Mouse (Mus musculus): ENCODE data around the gene Cbarp.
A peak's percentile ranks its signal among the peaks of the same experiment; 100 is the strongest.

The Cbarp gene

DNA sequence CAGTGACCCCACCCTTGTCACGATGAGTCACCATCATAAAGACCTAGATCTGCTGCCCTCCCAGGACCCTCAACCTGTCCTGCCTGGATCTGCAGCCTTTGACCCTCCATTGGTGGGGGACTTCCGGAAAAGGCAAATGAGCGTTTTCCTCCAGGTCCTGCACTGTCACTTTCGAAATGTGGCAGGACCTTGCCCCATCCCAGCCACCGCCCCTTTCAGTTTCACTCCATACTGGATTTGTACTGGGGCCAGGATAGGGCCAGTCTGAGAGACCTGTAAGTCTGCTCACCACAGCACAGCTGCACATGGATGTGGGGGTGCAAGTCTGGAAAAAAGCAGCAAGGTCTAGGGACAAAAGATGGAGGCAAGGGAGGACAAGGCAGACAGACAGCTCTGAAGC is 42.0 kb downstream of the Cbarp start:
- DNase-seq (ENCODE audit: low read depth, low spot score), result no peak

DNA sequence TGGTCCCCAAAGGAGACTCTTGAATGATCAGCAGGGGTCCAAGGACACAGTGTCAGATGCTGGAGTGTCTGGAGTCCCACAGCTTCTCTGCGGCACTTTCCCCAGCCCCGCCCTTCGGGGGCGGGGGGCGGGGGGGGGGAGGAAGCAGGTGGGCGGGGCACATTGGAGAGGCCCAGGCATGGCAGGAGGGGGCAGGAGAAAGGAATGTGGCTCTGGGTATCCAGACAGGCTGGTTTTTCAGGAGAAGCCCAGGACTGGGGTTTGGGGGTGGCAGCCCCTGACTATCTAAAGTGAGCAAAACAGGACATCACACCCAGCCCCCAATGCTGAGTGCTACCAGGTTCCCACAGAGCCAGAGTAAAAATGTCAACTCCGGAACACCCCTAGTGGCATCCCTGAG is 43.4 kb downstream of the Cbarp start:
- DNase-seq (ENCODE audit: low read depth, low spot score), result no peak

DNA sequence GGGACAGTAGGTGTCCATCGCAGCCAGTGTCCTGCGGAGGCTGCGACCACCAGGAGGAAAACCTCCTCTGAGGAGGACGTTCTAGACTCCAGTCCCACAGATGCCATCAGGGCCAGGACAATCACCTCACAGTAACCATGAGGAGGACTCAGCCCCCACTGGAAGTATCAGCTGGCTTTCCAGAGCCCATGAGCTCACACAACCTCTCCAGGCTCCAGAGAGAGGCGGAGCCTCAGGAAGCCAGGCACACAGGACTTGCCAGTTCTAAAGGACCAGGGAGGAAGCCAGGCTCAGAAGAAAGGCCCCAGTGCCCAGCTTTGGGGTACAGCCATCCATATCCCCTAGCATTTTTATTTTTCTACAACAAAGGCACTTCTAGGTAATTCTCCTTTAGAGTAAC is 45.1 kb downstream of the Cbarp start:
- DNase-seq (ENCODE audit: low read depth, low spot score), result no peak

DNA sequence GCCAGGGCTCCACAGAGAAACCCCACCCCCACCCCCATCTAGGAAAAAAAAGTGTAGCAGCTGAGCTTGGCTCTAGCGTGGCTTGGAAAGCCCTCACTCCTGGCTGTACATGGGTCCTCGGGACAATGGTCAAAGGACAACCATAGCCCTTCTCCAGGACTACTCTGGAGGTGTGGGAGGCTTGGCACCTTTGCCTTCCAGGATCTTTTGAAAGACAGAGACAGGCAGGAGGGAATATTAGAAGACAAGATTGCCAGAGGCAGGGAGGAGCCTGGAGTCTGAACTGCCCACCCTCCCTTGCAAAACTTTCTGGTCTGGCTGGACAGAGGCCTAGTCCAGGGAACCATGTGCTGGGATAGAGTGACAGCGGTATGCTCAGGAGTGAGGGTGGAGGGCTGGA is 46.0 kb downstream of the Cbarp start:
- no peak for DNase-seq (ENCODE audit: low read depth, low spot score)

DNA sequence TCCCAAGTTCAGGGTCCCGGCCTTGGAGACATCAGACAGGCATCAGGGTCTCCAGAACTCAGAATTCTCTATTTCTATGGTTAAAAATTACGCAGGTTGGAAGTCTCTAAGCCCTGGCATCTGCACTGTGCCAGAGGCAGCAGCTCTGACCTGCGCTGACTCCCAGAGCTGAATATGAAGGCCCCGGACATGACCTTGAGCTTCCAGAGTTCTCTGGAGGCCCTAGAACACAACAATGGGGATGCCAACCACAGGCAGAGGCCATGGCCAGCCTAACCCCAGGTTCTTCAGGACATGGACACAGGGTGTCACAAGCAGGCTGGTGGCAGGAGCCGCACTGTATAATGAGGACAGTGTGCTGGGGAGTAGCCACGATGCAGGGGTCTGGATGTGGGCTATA is 46.5 kb downstream of the Cbarp start:
- no peak for DNase-seq (ENCODE audit: low read depth, low spot score)

DNA sequence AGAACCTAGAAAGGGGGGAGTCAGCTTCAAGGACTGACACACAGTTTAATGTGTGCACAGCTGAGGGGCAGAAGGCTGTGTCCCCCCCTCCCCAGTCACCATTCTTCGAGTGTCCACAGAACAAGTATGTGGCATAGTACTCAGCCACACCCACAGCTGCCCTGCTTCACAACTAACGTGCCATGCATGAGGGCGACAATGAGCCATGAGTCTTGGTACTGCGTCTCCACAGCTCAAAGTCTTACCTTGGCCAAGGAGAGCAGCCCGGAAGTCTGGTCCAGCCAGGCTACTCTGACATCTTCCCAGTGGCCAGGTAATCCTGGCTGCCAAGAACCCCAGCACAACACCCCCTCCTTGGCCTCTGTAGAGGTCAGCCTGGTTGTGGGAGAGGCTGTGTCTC is 47.9 kb downstream of the Cbarp start:
- DNase-seq (ENCODE audit: low read depth, low spot score), result no peak

DNA sequence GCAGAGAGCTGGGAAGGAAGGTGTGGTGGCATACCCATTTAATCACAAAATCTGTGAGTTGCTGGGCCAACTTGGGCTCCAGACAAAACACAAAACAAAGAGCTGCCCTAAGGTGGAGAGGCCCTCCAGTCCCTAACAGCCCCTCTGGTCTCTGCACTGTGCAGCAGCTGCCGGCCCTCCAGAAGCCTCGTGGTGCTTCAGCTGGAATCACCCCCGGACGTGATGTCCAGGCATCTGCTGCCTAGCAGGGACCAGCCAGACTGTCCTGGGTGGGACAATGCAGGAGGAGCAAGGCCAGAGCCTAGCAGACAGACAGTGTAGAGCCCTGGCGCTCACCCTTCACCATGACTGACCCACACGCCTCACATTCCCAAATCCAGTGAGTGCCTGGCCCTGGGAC is 49.1 kb downstream of the Cbarp start:
- DNase-seq (ENCODE audit: low read depth, low spot score), result no peak

DNA sequence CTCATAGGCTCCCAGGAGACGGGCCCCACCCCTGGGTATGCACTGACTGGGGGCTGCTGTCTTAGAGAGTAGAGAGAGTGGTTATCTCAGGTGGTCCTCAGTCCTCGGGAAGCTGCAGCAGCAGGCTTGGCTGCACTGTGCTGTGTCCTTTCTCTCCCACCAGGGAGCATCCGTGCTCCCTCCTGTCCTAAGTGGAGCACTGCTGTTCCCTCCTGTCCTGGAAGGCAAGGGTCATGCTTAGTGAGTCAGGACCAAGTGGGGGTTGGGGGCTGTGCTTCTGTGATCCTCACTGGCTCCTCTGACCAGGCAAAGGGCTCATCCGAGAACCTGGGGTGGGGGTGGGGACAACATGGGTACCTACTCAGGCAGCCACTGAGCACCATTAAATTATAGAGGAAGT is 51.5 kb downstream of the Cbarp start:
- no peak for DNase-seq (ENCODE audit: low read depth, low spot score)

DNA sequence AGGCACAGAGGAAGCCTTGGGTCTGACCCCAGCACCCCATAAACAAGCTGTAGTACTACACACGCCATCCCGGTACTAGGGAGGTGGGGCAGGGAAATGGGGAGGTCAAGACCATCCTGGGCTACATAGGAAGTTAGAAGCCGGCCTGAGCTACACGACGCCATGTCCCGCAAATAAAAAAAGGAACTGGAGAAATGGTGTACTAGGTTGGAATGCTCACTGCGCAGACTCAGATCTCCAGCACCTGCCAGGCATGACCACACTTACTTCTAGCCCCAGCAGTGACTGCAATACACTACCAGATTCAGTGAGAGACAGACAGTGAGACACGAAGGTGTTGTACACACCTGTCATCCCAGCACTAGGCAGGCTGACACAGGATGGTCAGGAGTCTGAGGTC is 53.2 kb downstream of the Cbarp start:
- no peak for DNase-seq (ENCODE audit: low read depth, low spot score)

DNA sequence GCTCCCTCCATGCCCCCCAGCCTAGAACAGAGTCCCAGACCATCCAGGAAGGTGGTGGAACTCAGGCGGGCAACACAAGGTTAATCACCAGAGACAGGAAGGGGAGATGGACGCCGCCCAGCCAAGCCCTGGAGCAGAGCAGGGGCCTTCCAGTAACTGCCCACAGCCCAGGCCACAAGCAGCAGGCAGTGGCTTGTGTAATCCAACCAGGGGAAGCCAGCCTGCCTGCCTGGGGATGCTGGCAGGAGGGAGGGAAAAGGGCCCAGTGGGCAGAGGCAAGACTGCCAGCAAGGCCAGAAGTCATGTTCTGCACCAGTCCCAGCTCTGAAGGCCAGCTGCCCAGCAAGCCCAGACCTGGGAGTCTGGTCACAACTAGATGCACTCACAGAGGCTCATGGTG is 53.8 kb downstream of the Cbarp start:
- DNase-seq (ENCODE audit: low read depth, low spot score), result no peak

DNA sequence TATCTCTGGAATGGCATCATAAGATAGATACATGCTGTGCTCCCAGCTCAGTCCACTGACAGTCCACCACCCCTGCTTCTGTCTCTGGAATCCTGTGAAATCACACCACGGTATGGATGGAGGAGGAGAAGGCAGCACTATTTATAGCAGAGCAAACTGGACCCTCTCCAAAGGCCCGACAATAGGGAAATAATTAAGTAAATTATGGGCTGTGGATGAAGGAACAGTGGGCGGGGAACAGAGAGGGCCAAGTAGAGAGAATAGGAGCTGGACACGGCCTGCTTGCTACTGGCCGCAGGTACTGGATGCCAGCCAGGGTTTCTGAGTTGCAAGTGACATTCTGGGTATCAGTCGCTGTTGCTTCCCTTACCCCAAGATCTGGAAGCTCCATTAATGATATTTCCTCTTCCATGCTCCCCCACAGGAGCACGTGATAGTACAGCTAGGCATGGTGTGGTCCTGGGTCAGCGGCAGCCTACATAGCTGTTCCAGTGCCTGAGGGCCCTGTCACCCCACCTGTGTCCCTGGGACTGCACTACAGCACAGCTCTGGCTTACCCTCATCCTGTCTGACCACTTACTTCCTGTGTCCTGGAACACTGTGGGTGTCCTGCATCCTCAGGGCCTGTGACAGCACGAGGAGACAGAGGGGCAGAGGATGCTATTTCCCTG is 55.7 kb downstream of the Cbarp start:
- DNase-seq (ENCODE audit: low read depth, low spot score), result no peak

DNA sequence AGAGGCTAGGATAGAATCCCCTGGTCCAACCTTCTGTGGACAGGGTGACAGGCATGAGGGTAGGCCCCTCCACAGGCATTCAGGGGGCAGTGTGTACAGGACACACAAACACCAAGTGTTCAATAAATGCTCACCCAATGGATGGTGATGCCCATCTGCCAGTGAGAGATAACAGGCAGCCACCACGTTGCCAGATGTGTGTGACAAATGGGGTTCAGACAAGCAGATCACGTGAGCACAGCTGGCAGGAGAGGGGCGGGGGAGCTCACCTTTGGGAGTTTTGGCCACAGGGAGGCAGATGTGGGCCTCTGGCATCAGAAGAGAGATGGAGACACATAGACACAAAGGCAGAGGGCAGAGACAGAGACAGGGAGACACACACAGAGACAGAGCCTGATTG is 59.6 kb downstream of the Cbarp start:
- peak; percentile 46 for DNase-seq (ENCODE audit: low read depth, low spot score)
